Mouse (Mus musculus) megakaryocyte progenitor cell, adult 5-6 weeks (primary cell): ENCODE results near the gene Mvp. TPM values are rescaled to one million over a fixed set of nuclear protein-coding genes. Genes with fewer than 3 reads are reported as not detected.
A peak's percentile ranks its signal among the peaks of the same experiment; 100 is the strongest.

Source experiments
- ATAC-seq: replicated peaks from 2 replicates; pipeline ENCODE4 v1.8.0; 2016; ENCODE audit warnings: mild to moderate bottlenecking, moderate TSS enrichment, inconsistent platforms; ENCODE audit not compliant: poor library complexity
- total RNA-seq, 2 experiments: library from RNA; stranded (forward) in 1 of 2; stranded (reverse) in 1 of 2; fragments of 157-497, 149-512 nt in 1 of 2; fragments of 200-1000 nt in 1 of 2; gene quantifications; 2 replicates each; pipeline versions ENCODE4 v1.2.3 to v1.2.4; 2015 to 2017

The Mvp gene
- total RNA-seq (2015) (2.2 and 5.1 TPM in 2 replicates), total RNA-seq (2017) (17.4 and 19.2 TPM in 2 replicates)

DNA sequence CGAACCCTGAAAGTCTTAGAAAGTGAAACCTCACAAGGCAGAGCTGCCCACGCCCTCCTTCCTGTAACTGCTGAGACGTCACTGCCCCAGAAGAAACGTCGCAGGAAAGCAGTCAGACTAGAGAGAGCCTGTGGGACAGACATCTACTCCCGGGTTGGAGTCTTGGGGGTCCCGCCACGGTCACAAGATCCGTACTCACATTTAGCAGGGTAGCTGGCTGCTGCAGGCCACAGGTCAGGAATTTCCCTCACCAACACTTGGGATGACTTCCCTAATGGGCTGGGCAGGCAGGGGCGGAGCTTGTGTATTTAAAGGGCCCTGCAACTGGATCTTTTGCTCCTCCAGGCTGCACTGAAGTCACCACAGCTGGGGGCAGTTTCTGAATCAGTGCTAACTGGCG is at the start of gene Mvp:
Mvp (minus strand) TSS at position 302 of the 400 bp plus-strand sequence.
- peak; percentile 35 for ATAC-seq

DNA sequence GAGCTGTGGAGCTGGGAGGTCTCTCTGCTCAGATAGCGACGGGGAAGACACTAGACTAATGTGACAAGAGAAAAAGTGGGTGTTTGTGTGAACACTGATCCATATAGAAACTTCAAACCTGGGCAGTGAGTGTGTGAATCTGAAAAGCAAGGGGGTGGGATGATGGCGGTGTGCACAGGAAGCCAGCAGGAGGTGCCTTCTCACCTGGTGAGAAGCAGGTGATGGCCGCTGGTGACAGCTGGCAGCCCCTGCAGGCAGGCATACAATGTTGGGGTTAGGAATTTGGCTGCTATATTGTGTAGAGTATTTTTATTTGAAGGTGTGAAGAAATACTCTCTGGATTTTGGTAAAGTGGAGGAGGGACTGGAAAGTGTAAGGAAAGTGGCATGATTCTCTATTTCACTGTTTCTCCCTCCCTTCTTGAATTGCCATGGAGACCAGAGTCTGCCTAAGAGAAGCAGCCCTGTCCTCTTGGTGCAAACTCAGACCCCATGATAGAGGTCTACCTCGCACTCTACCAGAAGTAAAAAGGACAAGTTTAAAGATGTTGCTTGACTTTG is 40.7 kb upstream of the Mvp start:
- no peak for ATAC-seq

DNA sequence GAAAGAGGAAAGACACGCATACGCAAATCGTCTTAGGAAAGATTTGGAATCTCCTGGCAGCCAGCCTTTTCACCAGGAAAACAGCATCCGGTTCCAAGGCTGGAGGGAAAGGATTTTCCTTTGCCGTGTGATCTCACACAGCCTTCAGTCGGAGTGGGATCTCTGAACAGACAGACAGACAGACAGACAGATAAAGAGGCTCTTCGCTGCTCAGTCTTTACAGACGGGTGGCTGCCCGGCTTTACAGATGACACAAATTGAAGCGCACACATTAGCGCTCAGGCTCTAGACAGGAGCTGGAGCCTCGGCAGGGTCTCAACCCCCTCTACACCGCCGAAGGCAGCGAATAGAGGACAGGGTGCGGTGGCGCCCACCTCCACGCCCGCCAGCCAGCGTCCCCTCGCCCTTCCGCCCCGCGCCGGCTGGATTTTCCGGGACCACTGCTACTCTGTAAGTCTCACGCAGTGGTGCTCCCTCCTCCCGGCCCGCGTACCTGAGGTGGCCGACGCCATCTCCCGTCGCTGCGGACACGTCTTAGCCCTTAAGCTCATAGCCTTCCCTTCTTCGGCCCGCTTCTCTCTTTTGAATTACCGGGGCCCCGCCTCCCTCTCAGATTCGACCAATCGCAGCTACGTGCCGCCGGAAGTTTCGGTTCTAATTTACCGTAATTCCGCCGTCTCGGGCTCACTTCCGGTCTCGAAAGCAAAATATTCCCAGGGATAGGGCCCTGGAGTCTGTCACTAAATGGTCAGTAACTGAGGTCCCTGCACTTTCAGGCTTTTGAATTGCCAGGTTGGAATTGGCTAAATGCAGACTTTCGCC is 27.6 kb upstream of the Mvp start, which contains the start of gene Kif22:
Kif22 (minus strand) TSS at position 621 of the 822 bp plus-strand sequence.
- ATAC-seq, result peak; percentile 99

DNA sequence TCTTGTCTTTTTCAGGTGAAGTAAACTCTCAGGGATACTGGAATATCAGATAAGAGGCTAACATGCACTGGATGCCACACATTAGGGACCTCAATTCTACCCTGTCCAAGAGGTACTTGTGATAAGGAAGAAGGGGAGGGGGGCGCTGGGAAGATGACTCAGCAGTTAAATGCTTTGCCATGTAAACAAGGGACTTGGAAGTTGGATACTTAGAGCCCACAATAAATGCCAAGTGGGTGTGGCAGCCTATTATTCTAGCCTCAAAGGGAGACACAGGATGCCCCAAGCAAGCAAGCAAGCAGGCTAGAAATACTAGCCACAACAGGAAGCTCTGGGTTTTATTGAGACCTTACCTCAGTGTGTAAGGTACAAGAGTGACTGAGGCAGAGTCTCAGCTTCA is 16.8 kb upstream of the Mvp start:
- ATAC-seq, result no peak

DNA sequence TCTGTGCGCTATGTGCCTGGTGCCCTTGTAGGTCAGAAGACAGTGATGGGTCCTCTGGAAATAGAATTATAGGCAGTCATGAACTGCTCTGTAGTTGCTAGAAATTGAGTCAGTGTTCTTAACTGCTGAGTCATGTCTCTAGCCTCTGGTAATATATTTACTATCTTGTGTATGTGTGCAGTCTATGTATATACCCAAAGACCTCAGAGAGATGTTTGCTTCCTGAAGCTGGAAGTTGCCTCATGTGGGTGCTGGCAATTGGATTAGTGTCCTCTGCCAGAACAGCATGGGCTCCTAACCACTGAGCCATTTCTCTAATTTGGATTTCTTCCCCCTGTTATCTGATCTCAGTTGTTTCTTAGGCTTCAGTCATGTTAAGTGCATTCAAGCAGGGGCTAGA is 15.8 kb upstream of the Mvp start:
- ATAC-seq, result no peak

DNA sequence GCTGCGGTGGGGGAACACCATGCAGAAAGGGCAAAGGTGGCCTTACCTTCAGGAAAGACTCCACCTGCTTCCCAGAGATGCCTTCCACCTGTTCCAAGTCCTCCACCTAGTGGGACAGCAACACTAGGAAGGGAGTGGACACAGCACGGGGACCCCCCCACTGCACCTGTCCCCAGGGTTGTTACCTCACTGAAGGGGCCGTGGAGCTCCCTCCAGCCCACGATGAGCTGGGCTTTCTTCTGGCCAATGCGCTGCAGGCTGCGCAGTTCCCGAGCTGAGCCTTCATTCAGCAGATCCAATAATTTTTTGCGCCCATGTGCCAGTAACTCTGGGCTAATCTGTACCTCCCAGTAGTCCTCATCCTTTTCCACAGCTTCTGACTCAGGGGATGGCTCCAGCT is 13.5 kb upstream of the Mvp start:
- no peak for ATAC-seq

DNA sequence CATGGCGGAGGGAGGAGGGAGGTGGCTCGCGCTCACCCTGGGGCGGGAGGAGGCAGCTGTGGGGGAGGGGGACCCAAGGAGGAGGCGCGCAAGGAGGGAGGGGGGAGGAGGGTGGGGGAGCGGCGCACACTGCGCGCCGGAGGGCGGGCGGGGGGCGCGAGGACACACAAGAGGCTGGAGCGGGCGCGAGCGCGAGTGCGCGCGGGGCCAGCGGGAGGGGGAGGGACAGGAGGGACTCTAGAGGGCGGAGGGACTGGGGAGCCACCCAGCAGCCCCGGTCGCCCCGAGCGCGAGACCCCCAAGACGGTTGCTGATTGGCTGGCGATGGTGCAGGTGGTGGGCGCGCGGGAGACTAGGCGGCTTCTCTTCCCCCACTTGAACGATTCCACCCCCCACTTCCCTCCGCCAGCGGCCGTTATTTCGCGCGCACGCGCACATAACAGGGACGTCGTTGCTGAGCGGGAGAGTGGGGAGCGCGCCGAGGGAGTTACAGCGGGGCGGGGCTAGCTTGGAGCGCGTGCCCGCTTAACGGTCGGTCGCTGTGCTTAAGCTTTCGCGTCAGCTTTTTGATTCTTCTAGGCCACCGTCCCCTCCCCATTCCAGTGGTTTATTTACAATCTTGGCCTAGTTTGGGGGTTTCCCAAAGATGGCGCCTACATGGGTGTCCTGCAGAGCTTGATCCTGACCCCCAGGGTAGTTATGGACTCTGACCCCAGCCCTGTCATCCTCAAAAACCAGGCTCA is 12.7 kb upstream of the Mvp start, which contains the start of gene Maz:
Maz (minus strand) TSS at position 54 of the 743 bp plus-strand sequence.
- ATAC-seq, result peak; percentile 72

DNA sequence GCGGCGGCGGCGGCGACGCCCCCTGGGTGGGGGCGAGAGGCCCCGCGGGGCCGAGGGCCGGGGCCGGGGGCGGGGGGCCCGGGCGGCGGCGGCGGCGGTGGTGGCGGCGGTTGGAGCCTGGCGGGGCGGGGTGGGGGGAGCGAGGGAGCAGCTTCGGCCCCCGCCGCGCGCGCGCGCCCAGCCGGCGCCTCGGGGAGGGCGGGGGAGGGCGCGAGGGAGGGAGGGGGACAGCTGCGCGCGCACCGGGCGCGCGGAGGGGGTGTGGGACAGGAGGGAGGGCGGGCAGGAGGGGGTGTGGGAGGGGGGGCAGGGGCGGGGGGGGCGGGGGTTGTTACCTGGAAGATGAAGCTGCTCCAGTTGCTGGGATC is 12.2 kb upstream of the Mvp start:
- ATAC-seq, result peak; percentile 0; the same call in 1 of the 2 replicates

DNA sequence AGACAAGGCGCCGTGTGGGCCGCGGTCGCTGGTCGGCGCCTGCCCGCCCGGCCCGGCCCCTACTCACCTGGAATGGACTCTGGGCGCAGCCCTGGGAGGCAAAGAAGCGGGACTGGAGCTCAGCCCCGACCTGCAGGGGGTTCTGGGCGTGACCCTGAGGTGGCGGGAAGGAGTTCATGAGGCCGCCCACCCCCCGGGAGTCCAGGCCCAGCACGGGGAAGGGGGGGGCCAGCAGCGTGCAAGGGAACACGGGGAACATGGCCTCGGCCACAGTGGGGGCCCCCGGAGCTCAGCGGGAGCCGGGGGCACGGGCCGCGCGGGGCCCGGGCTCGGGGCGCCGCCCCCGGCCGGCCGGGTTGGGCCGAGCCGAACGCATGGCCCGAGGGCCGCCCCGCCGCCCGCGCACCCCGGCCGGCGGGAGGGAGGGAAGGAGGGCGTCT is 11.8 kb upstream of the Mvp start:
- 0 out of 2 replicates have a peak, but pooled peaks have one; percentile 6 for ATAC-seq

DNA sequence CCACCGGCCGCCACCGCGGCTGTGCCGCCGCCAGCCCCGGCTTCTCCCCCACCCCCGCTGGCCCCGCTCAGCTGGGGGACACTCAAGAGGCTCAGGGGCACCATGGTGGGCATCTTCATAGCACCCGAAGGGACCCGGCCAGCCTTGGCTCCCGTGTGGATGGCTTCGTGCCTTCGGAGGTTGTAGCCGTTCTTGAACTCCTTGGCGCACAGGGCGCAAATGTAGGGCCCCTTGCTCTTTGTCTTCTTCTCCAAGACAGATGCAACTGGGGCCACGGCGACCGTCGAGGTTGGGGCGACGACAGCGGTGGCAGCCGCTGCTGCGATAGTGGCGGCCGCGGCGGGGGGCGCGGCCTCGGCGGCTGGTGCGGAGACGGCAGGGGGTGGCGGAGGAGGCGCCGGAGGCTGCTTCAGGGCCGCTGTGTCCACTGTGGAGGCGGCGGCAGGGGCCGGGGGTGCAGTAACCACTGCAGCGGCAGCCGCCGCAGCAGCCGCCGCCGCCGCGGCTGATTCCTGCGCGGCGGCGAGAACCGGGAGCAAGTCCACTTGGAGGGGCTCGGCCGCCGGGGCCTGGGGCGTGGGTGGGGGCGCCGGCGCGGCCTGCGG is 11.2 kb upstream of the Mvp start:
- ATAC-seq, result no peak

DNA sequence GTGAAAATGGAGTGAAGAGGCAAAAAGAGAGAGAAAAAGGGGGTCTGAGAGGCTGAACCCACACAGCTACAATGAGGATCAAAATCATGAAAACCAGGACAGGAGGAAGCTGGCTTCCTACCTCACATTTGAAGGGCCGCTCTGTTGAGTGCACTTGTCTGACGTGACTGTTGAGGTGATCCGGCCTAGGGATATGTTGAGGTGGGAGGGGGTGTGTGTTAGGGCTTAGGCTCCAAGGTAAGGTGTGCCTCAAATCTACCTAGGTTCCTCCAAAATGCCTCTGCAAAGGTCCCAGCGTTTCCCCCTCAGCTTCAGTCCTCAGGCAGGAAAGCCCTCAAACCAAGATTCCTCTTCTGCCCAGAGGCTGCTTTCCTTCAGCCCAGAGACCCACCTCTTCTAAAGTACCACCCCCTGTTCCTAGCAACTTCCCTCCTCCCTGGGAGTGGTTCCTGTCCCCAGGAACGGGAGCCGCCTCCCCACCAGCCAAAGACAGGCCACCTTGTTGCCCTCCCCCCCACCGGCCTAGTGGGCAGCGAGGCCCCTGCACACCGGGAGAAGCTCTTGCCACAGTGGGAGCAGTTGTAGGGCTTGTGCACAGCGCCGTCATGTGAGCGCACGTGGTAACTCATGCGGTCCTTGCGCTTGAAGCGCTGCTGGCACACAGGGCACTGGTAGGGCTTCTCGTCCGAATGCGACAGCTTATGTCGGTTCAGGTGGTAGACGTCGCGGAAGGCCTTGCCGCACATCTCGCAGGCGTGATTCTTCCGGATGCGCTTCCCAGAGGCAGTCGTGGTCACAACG is 10.5 kb upstream of the Mvp start:
- peak; percentile 20 for ATAC-seq

DNA sequence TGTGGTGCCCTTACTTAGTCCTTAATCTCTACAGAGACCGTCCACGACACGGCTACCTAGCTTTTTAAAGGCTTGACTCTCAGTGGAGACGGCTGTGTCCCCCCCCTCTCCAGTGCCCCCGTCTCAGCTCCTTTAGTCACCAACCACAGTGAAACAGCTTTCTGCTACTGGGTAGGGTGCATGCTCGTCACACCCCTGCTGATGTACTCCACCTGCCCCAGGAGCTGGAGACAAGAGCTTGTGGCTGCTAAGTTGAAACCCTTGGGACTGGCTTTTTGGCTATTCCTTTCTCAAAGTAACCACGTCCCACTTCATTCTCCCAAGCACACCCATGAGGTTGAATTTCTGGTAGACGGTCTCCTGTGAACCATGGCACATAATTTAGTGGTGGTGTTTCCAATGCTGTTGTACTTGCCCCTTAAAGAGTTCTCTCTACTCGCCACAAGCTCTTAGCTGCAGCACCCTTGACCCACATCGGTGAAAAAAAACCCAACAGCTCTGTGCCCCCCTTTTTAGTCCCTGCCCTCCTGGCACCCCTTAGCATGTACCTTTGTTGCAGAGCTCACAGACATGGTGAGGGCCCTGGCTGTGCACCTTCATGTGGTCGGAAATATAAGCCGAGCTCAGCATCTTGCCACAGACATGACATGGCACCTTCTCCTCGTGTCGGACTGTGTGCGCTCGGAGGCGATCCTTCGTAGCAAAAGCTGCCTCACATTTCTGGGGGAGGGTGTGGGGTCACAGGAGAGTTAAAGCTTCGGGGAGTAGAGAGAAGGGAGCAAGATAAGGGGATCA is 9.7 kb upstream of the Mvp start:
- ATAC-seq, result no peak

DNA sequence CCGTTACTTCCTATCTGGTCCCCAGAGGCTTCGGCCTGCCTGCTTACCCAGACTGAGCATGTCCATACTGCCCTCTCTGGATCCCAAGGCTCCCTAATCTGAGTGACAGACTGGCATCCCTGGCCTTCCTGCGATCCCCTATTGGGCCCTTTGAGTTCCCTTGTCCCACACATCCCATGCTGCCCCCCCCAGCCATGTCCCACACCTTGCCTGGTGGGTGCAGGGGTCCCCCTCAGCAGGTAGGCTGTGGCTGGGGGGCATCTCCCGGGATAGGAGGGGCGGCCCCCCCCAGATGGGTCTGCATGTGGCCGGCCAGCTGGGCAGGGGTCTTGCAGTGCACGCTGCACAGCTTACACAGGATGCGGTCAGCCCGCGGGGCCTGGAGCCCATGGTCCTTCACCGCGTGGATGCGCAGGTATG is 8.9 kb upstream of the Mvp start:
- no peak for ATAC-seq

DNA sequence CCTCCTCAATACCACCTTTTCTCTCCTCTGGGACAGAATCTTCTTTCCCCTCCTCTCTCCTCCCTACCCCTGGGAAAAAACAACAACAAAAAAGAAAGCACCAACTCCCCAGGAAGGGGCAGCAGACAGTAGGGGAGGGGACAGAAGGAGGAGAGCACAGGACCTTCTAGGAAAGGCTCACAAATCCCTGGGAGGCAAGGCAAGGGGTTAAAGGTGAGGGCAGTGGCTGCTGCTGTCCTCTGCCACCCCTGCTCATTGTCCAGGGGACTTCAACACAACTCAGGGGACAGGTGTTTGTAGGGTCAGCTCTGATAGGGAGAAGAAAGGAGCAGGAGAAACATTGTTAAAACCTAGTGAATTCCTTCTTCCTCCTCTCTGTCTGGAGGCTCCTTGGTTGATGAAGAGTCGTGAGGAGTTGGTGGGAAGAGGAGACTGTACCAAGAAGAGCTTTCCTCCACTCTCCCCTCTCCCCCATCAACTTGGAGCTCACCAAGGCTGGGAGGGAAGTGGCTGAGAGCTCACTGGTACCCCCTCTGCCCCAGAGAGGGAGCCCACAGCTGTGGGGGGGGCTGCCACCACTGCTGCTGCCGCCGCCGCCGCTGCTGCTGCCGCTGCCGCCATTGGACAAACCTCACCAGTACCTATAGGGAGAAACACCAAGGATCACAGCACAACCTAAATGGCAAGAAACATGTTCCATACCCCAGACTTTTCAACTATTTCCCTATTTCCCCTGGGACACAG is 8.3 kb upstream of the Mvp start:
- ATAC-seq, result no peak

DNA sequence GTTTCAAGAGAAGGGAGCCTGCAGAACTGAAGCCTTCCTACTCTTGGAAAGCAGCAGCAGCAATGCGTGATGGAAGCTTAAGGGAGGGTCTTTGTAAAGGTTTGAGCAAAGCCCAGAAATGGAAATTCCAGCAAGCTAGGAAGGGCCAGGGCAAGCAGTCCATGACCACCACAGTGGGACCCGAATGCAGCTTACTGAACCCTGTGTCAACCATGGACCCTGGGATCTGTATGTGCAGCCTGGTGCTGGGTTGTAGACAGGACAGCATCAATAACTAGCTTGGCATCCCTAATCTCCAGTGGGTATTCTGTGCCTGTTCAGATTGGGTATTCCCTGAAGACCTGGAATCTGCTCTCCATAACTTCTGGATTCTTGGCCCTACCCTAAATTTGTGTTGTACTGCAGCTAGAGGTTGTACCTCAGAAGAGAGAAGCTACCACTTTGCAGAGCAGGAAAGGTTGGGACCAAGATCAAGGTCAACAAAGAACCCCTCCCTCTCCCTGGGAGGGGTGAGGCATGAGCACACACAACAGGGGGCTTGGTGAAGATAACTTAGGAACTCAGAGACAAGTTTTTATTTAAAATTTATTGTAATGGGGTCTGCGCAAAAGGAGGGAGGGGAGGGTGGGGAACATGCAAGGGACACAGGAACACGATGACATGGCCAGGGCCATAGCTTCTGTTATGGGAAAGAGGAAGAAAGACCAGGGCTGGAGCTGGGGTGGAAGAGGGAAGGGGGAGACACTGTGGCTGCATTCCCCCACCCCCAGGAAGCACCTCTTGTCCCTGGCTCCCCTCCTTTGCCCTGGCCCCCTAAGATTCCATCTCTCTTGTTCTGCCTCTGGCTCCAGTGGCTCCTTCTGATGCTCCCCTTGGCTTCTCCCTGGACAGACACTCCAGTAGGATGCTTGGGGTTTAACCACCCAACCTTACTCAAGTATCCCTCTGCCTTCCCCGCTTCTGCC is 7.4 kb upstream of the Mvp start:
- ATAC-seq, result no peak

DNA sequence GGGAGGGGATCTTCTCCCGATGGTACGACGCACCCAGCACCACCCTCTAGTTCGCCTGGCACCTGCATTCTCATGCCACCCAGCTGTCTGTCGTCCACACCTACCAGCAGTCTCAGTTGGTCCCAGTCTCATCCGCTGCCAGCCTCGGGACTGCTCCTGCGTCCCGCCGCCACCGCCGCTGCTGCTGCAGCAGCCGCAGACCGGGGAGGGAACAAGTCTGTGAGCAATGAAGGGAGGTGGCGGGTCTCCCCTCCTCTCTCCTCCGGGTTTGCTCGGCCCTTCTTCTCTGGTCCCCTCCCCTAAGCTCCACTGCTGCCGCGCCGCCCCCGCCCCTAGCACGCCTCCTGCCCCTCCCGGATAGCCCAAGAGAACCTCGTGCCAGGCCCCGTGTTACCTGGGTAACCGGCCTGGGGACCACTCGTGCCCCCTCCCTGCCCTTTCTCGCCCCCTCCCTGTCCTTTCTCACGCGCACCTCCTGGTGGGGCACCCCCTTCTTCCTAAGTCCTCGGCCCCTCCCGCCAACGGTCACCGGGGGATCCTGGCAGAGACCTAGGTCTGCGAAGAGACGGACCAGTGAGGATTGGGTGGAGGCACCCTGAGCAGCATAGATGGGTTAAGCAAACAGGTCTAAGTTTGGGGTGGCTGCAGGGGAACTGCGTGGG is 6.6 kb upstream of the Mvp start, which contains the start of the genes Gm42742 and Prrt2:
Gm42742 (minus strand) TSS at position 197 of the 662 bp plus-strand sequence.
Prrt2 (minus strand) TSS at position 311 of the 662 bp plus-strand sequence.
- peak; percentile 5 for ATAC-seq

DNA sequence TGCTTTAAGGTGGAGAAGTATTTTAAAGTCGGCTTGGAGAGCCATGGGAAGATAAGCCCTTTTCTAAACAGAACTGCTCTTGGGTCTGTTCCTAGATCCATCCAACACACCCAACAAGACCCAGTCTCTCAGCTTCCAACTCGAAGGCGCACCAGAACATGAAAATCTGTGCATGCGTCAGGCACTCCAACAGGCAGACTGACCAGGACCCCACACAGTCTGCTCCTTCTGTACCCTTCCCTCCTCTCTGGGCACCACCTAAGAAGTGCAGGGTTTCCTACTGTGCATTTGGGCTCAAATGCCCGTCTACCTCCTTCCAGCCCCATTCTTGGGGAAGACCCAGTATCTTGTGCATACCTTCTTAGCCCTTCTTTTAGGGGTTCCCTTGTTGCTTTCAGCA is 6.1 kb upstream of the Mvp start:
- ATAC-seq, result no peak
